Mouse (Mus musculus) spleen, adult 12 weeks (tissue): ENCODE results near the gene Rasgef1a.

ENCODE experiments used
- DNase-seq: peaks from one replicate; pipeline ENCODE4 v3.0.0; 2022; ENCODE audit warnings: low spot score

Gene Rasgef1a

DNA sequence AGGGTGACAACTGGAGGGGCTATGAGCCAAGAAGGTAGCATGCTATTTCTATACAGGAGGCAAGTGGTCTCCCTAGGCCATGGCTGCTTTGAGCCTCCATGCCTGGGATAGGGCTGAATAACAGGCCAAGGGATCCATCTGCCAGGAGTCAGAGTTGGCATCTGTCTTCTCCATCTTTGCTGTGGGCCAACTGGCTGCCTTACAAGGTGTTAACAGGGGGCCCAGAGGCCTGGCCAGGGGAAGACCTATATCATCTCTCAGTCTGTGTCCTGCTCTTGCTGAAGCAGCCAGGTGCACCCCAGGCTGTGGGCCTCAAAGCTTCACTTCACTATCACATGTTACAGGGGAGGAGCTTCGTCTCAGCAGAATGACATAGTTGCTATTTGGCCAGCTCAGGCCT is 60.9 kb downstream of the Rasgef1a start:
- DNase-seq: no peak

DNA sequence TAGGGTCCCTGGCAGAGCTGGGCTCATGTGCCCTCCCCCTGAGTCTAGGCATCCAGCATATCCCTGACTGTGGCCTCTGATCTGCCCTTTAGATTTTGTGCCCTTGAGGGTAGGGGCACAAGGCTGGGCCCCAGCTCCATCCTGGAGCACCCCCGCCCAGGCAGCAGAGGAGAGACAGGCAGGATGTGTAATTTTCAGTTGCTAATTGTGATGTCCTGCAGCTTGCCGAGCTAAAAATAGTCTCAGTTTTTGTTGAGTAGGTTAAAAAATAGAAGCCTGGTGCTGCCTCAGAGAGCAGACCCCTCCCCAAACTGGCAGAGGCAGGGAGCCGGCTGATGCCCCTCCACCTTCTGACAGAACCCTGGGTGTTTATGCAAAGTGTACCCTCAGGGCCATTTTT is 62.9 kb downstream of the Rasgef1a start:
- no peak for DNase-seq

DNA sequence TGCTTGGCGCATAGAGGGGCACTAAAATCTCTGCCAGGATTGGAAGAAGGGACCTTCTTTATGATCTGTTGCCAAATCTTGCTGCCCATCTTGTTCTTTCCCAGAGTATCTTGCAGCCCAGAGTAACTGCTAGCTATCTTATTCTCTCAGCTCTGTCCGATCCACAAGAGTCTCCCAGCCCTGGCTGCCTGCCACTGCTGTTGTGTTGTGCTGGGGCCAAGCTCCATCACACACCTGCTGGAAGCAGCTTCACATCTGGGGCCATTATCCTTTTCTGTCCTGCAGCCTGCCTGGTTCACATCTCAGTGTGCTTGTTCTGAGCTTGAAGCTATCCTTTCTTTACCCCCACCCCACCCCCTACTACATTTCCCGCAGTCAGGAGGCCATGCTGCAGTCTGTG is 65.0 kb downstream of the Rasgef1a start:
- no peak for DNase-seq

DNA sequence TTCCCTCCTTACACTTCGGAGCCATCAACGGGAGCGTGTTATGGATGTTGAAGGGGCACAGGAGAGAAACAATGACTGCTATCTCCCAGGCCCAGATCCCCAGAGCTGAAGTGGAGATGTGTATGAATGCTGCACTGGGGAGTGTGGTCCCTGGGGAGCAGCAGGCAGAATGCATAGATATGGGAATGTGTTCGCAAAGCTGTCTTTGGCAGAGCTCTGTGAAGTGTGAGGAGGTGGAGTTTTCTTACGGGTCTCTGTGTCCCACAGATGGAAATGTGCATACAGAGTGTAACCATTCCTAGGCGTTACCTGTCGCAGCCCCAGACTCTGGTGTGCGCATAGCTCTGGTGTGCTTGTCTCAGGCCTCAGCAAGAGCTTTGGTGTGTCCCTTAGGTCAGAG is 65.5 kb downstream of the Rasgef1a start:
- DNase-seq: no peak

GRCm38 (mm10) chr6:118077421-118077820 is 66.2 kb downstream of the Rasgef1a start:
- DNase-seq: no peak

DNA sequence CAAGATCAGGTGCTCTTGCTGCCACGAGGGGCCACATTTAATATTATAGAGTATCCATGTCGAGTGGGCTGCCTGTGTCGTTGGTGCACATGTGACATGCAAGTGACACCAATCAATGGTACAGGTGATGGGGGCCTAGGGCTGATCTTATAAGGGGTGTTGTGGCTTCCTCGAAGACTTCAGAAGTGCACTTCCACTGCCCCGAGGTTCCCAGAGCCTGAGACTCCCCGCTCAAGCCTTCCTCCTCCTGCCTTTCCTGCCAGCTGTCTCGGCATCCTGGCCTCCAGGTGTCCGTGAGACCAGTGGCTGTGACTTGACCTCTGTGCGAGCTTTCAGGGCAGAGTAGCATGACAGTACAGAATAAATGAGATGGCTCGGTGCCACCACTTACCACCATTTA is 67.5 kb downstream of the Rasgef1a start:
- no peak for DNase-seq

GRCm38 (mm10) chr6:118079292-118079691 is 68.1 kb downstream of the Rasgef1a start:
- no peak for DNase-seq

- DNase-seq: no peak
Observed at GRCm38 (mm10) chr6:118079762-118080465, 68.7 kb downstream of the Rasgef1a start.

GRCm38 (mm10) chr6:118080711-118081110 is 69.5 kb downstream of the Rasgef1a start:
- no peak for DNase-seq

GRCm38 (mm10) chr6:118082384-118082783 is 71.1 kb downstream of the Rasgef1a start:
- DNase-seq: no peak

- no peak for DNase-seq
Observed at GRCm38 (mm10) chr6:118083608-118084007, 72.4 kb downstream of the Rasgef1a start.

GRCm38 (mm10) chr6:118084596-118084995 is 73.4 kb downstream of the Rasgef1a start:
- no peak for DNase-seq

DNA sequence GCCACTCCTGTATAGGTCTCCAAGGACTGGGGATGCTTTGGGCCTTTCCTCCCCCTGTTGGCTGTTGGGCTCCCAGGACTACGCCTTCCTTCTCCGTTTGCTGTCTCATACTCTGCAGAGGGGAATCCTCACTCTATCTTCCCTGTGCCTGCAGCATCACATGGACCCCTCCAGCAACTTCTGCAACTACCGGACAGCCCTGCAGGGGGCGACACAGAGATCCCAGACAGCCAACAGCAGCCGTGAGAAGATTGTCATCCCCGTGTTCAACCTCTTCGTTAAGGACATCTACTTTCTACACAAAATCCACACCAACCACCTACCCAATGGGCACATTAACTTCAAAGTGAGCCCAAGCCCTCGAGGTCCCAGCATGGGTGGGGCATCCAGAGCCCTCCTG is 76.7 kb downstream of the Rasgef1a start:
- DNase-seq: no peak

DNA sequence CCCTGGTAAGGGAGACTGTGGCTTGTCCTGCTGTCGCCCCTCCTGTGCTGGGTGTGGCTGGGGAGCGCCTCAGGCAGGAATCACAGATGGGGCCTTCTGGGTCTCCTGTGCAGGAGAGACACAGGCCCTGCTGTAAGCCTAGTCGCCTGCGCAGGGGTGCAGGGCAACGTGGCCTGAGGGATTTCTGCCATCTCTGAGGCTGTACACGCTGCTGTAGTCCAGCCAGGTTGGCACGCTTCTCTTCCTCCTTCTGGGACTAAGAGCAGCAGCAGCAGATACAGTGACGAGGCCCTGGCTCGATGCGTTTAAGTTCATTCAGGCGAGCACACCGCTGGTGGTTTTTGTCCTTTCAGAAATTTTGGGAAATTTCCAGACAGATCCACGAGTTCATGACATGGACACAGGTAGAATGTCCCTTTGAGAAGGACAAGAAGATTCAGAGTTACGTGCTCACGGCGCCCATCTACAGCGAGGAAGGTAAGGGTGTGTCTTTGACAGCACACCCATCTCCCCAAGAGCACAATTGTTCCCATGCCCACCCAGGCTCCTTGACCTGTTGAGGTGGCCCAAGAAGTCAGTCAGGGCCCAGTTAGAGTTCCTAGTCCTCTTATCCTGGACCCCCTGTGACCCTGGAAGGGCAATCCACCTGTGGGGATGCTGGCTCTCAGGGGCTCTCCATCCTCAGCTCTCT is 77.7 kb downstream of the Rasgef1a start:
- DNase-seq: no peak

GRCm38 (mm10) chr6:118090827-118091226 is 79.6 kb downstream of the Rasgef1a start:
- DNase-seq: no peak

DNA sequence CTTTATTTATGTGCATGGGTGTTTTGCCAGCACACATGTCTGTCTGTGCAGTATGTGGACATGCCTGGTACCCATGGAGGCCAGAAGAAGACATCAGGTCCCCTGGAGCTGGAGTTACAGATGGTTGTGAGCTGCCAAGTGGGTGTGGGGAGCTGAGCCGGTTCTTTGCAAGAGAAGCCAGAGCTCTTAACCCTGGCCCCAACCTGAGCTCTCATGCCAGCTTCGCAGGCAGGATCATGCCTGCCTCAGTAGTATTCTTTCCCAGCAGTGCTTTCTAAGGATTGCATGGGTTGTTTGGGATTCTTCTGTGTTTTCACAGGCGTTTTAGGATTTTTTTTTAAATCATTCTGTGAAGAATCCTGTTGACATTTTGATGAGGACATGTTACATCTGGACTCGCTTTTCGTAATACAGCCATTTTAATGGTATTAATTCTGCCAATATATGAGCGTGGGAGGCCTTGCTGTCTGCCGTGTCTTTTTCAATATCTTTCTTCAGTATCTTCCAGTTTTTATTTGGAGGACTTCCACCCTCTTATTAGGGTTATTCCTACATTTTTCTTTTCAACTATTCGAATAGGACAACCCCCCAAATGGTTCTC is 86.6 kb downstream of the Rasgef1a start:
- no peak for DNase-seq

- no peak for DNase-seq
Observed at GRCm38 (mm10) chr6:118099311-118099802, 88.1 kb downstream of the Rasgef1a start.

DNA sequence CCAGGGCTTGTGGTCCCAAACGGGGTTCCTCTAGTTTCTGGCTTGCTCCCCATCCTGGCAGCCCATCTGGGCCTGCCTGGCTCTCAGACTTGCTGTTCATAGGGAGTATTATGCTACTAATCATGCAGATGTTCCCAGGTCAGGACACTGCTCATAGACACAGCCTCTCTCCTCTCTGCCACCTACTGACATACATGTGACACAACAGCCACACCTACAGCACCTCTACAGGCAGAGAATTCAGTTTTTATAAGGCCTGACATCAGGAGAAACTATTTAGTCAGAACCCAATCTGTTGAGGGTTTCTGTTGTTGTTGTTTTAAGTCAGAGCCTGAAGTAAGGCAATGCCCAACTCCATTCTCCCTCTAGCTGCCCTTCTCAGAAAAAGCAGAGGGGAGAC is 100.6 kb downstream of the Rasgef1a start:
- no peak for DNase-seq

DNA sequence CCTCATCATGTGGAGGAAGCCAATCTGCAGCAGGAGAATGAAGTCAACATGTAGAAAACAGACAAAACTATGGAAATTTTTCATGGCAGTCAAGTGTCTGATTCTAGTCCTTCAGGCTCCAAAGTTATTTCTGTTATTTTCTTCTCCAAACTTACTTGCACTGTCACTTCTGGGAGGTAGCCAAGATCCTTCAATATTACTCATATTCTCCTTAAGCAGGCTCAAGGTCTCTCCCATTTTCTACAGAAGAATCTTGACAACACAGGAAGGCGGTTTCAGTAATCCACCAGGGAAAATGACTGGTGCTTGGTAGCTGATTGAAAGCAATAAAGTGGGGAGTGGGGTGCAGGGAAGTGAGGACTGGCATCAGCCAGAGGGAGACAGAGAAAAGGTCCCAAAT is 111.5 kb downstream of the Rasgef1a start:
- DNase-seq: no peak

GRCm38 (mm10) chr6:118126577-118126976 is 115.3 kb downstream of the Rasgef1a start:
- no peak for DNase-seq

DNA sequence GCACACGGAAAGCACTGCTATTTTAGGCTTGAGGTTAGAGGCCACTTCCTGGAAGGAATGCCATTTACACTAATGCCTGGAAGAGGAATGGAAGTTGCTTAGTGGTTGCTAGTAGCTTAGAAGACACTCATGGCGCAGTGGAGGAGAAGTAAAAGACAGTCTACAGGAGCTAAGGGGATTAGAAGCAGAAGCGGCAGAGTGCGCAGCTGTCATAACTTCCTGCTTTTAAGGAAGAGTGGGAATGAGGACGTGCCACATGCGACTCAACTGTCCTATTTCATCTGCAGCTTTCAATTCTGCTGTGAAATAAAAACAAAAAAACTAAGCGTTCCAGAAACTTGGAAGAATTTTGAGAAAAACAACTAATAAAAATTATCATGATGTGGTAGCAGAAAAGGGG is 116.0 kb downstream of the Rasgef1a start:
- DNase-seq: no peak

GRCm38 (mm10) chr6:118127827-118128487 is 116.7 kb downstream of the Rasgef1a start:
- DNase-seq: no peak

GRCm38 (mm10) chr6:118130022-118130421 is 118.8 kb downstream of the Rasgef1a start:
- DNase-seq: no peak
